Mouse (Mus musculus) E14TG2a.4 (cell line): ENCODE measurements around the gene Scel.

Experiments used
- CTCF ChIP-seq: conservative IDR thresholded peaks from 2 replicates; pipeline ENCODE4 v1.5.1; 2014; ENCODE audit warnings: low read length
- NANOG ChIP-seq: IDR thresholded peaks from 2 replicates; pipeline ENCODE4 v1.6.1; 2014; ENCODE audit warnings: borderline replicate concordance, low read length, mixed read lengths
- POU5F1 ChIP-seq: IDR thresholded peaks from 2 replicates; pipeline ENCODE4 v1.6.1; 2014; ENCODE audit warnings: low read length, borderline replicate concordance

DNA sequence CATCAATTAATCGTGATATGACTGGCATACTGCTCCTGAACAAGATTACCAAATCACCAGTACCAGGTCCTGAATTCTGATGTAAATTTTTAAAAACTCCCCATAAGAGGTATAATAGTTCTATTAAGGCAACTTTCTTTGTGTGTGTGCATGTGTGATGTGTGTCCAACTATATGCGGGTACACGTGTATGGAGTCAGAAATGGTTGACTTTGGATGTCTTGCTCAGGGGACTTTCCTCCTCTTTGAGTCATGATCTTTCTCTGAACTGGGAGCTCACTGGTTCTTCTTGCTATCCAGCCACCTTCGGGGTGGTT is 101.1 kb downstream of the Scel start:
- no peak for TF ChIP-seq CTCF
- no peak for TF ChIP-seq POU5F1
- no peak for TF ChIP-seq NANOG
